Mouse (Mus musculus) lung, adult 2 months (tissue): ENCODE results near the gene Speer4b. TPM values are rescaled to one million over a fixed set of nuclear protein-coding genes. Genes with fewer than 3 reads are reported as not detected.

ENCODE experiments used
- DNase-seq: peaks from one replicate; pipeline ENCODE4 v3.0.0; 2022
- H3K4me1 ChIP-seq: fragments of 200-500 bp; 2 replicates; pipeline ENCODE4 v1.6.1; 2011; ENCODE audit warnings: low read length; ENCODE audit not compliant: control insufficient read depth, insufficient read depth
- H3K4me3 ChIP-seq: fragments of 200-500 bp; replicated peaks from 2 replicates; pipeline ENCODE3; 2011; ENCODE audit warnings: low read depth, mild to moderate bottlenecking, control low read depth, low read length; ENCODE audit errors: extremely low read depth
- CTCF ChIP-seq: fragments of 200-500 bp; IDR thresholded peaks from 2 replicates; pipeline ENCODE4 v1.5.1; 2011; ENCODE audit warnings: mild to moderate bottlenecking, low read length, control low read depth; ENCODE audit not compliant: insufficient read depth
- POLR2A ChIP-seq: fragments of 200-500 bp; IDR thresholded peaks from 2 replicates; pipeline ENCODE4 v1.6.1; 2011; ENCODE audit warnings: low read depth, mild to moderate bottlenecking, control low read depth, low read length, borderline replicate concordance; ENCODE audit errors: extremely low read depth
- WGBS: fragments of 180-500 bp; shearing (Covaris S2); methylation state at CpG from one replicate; pipeline ENCODE4 v1.1.7; 2018; 5-methylcytosine and 5-hydroxymethylcytosine counted together
- polyA plus RNA-seq: library from polyadenylated mRNA; depleted of rRNA; stranded (reverse); fragments of >200 nt; gene quantifications from 2 replicates; pipeline ENCODE4 v1.2.3, GENCODE M21; 2012

The Speer4b gene
- polyA plus RNA-seq, 1 experiment: not detected

GRCm38 (mm10) chr5:27456981-27457380 lies 44.3 kb downstream of the Speer4b start:
- Histone ChIP-seq H3K4me1 (no peaks in the 10 kb centered on the region), H3K4me3 (no peak overlapping the region)
- TF ChIP-seq POLR2A: no peak
- TF ChIP-seq CTCF: no peak
- 73% methylated on average over 1 of the region's 1 CpGs for WGBS
- DNase-seq: no peak

DNA sequence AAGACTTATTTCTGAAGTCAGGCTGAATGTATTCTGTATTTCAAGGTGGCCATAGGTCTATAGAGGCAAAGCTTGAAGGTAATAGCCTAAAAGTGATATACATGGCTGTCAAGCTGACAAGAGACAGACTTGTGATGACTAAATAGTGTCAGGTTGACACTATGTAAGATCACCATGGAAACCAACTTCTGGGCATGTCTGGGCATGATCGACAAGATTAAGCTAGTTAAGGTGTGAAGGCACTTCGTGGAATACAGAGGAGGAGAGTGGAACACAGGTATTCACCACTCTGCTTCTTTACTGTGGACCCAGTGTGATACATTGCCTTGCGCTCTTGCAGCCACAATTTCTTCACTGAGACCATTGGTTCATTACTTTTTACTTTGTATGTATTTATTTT lies 46.9 kb downstream of the Speer4b start:
- 75% methylated on average over 3 of the region's 3 CpGs for WGBS
- TF ChIP-seq POLR2A (no peak), CTCF (no peak)
- H3K4me1 ChIP-seq: no peaks in the 10 kb centered on the region
- DNase-seq: no peak
- no peak overlapping the region for H3K4me3 ChIP-seq

- 26% methylated on average over 3 of the region's 3 CpGs for WGBS
- TF ChIP-seq CTCF: no peak
- TF ChIP-seq POLR2A: no peak
- Histone ChIP-seq H3K4me3 (no peak overlapping the region), H3K4me1 (no peaks in the 10 kb centered on the region)
- DNase-seq: no peak
These were observed 47.9 kb downstream of the Speer4b start for GRCm38 (mm10) chr5:27453201-27453845.
